Comparison of ENCODE assay signal across 11 mouse cellular contexts in the genomic region with DNA sequence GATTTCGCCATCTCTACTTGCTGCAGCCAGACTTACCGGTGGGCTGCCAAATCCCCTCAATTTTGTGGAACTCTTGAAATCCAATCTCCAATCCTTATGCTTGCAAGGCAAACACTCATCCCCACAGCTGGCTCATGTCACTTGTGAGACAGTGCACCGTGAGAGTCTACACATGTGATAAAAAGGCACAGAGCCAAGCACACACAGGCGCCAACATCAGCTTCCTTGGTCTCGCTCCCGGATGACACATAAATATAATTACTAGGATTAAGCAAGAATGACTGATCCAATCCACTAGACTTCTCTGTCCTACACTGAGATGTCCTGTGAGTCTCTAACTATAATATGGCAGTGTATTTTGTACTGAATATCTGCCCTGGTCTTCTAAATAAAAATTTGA. TPM values are rescaled to one million over a fixed set of nuclear protein-coding genes. Genes with fewer than 3 reads are reported as not detected.
DNase-seq lines count a peak whose midpoint lies in the region; ATAC-seq and TF ChIP-seq lines count a peak whose summit lies in the region.
"Had no signal": no experiment of that assay in that cellular context is flagged by ENCODE, and none has a peak within 500 bp of the region (broad histone marks: within the 10 kb centered on the region; RNA-seq: fewer than 3 reads in every experiment).

No protein-coding gene starts in this region.

- H3K4me2 ChIP-seq in liver, embryonic 12.5 days: no peak overlapping the region
- H3K4me2 ChIP-seq in hindbrain, embryonic 16.5 days (ENCODE audit: low read length): no peak overlapping the region
- H3K4me2 ChIP-seq: embryonic facial prominence, embryonic 13.5 days; neural tube, embryonic 15.5 days had no signal

- 24% methylated on average over 6 of the region's 6 CpGs for WGBS in liver, adult 2 months
- 72% methylated on average over 6 of the region's 6 CpGs for whole genome bisulfite sequencing in liver, embryonic 12.5 days (ENCODE audit: insufficient replicate concordance)
- 70% methylated on average over 6 of the region's 6 CpGs for WGBS in hindbrain, embryonic 16.5 days

- peaks cover 24% of the 10 kb centered on the region; the same call in 1 of the 2 replicates for H3K79me2 ChIP-seq in liver, adult 2 months (ENCODE audit: control insufficient read depth, insufficient read depth, low read length)

- peaks cover 30% of the 10 kb centered on the region for H3K4me1 ChIP-seq in liver, adult 2 months (ENCODE audit: control insufficient read depth, insufficient read depth, low read length)
- H3K4me1 ChIP-seq in liver, embryonic 12.5 days: peaks cover 8% of the 10 kb centered on the region; the same call in 1 of the 2 replicates
- no peaks in the 10 kb centered on the region for H3K4me1 ChIP-seq in hindbrain, embryonic 16.5 days (ENCODE audit: control insufficient read depth, insufficient read depth, low read depth, low read length)
- H3K4me1 ChIP-seq: embryonic facial prominence, embryonic 13.5 days had no signal

- no peak overlapping the region for H3K4me3 ChIP-seq in liver, adult 2 months (ENCODE audit: insufficient read depth, low read depth, low read length)
- H3K4me3 ChIP-seq in liver, embryonic 12.5 days: no peak overlapping the region
- H3K4me3 ChIP-seq in hindbrain, embryonic 16.5 days (ENCODE audit: low read length): no peak overlapping the region
- H3K4me3 ChIP-seq: embryonic facial prominence, embryonic 13.5 days; neural tube, embryonic 15.5 days had no signal

- peak overlapping the region; percentile 45 for H3K27ac ChIP-seq in liver, adult 2 months (replicated peaks; ENCODE audit: insufficient read depth, low read depth, low read length)
- H3K27ac ChIP-seq in liver, embryonic 12.5 days: no peak overlapping the region
- no peak overlapping the region for H3K27ac ChIP-seq in hindbrain, embryonic 16.5 days (ENCODE audit: low read depth, low read length)
- H3K27ac ChIP-seq: embryonic facial prominence, embryonic 13.5 days; neural tube, embryonic 15.5 days had no signal

- ATAC-seq in liver, embryonic 12.5 days: no peak
- ATAC-seq in hindbrain, embryonic 16.5 days: no peak

- H3K27me3 ChIP-seq in liver, adult 2 months (ENCODE audit: control insufficient read depth, insufficient read depth, low read length): no peaks in the 10 kb centered on the region
- peaks cover 4% of the 10 kb centered on the region; the same call in 1 of the 2 replicates for H3K27me3 ChIP-seq in liver, embryonic 12.5 days (replicated peaks)
- no peaks in the 10 kb centered on the region for H3K27me3 ChIP-seq in hindbrain, embryonic 16.5 days (replicated peaks; ENCODE audit: control insufficient read depth, insufficient read depth, low read length)

- DNase-seq in liver, adult 2 months (ENCODE audit: extremely low read depth, low read depth, low spot score): peak; percentile 83
- peak; percentile 87 for DNase-seq in heart, adult 8-10 months (ENCODE audit: low spot score)
- peak; percentile 83 to 86 for DNase-seq in kidney, postnatal 4 days
- DNase-seq in testis, postnatal 14 days (ENCODE audit: low spot score): peak; percentile 56
- DNase-seq in right cerebral cortex, postnatal 25 days: no peak
- DNase-seq in thymus, postnatal 10 days (ENCODE audit: low spot score in 2 of 2): no peak

- H3K9me3 ChIP-seq in liver, embryonic 12.5 days (replicated peaks): no peaks in the 10 kb centered on the region
- H3K9me3 ChIP-seq in hindbrain, embryonic 16.5 days (ENCODE audit: control insufficient read depth, low read length): no peaks in the 10 kb centered on the region
- H3K9me3 ChIP-seq: embryonic facial prominence, embryonic 13.5 days; neural tube, embryonic 15.5 days had no signal

- TF ChIP-seq CTCF in liver, adult 2 months (IDR thresholded peaks at IDR 0.05; ENCODE audit: low read depth, low read length): no peak

- no peak overlapping the region for H3K9ac ChIP-seq in liver, adult 2 months (ENCODE audit: low read depth, low read length)
- H3K9ac ChIP-seq in liver, embryonic 12.5 days: no peak overlapping the region
- no peak overlapping the region for H3K9ac ChIP-seq in hindbrain, embryonic 16.5 days (ENCODE audit: low read depth, low read length)
- H3K9ac ChIP-seq: embryonic facial prominence, embryonic 13.5 days; neural tube, embryonic 15.5 days had no signal

- H3K36me3 ChIP-seq in liver, adult 2 months (ENCODE audit: control insufficient read depth, insufficient read depth, low read length): peaks cover 10% of the 10 kb centered on the region; the same call in 1 of the 2 replicates
- H3K36me3 ChIP-seq in liver, embryonic 12.5 days: no peaks in the 10 kb centered on the region
- no peaks in the 10 kb centered on the region for H3K36me3 ChIP-seq in hindbrain, embryonic 16.5 days (ENCODE audit: control insufficient read depth, insufficient read depth, low read length)
- H3K36me3 ChIP-seq: embryonic facial prominence, embryonic 13.5 days; neural tube, embryonic 15.5 days had no signal

- TF ChIP-seq POLR2A in liver, adult 2 months (IDR thresholded peaks at IDR 0.05; ENCODE audit: extremely low read depth, insufficient read depth, low read length): no peak

RNA-seq across cellular contexts. Expression of gene Fads6, which starts 6.5 kb away (rescaled TPM):
- total RNA-seq in liver, adult 2 months (2014; rRNA removed): 56.1 and 78.8 TPM in 2 replicates
- polyA plus RNA-seq in liver, adult 2 months (2012; rRNA removed): 55.3 and 66.0 TPM in 2 replicates
- polyA plus RNA-seq in liver, embryonic 12.5 days (2016; fragmentation: Nextera tagmentation; extraction: Ambion mirVana): 2.2 and 2.4 TPM in 2 replicates
- total RNA-seq in heart, adult 8-10 months (2022): 1 to 10 TPM; 2.0 to 3.5 (median 2.3) TPM
- 1.4 and 2.0 TPM in 2 replicates for polyA plus RNA-seq in hindbrain, embryonic 16.5 days (2015; fragmentation: Nextera tagmentation; extraction: Ambion mirVana)

RNA-seq across cellular contexts. Expression of gene Fdxr, which starts 14.1 kb away (rescaled TPM):
- total RNA-seq in liver, adult 2 months (2014; rRNA removed): 13.7 and 15.8 TPM in 2 replicates
- 28.3 and 28.4 TPM in 2 replicates for polyA plus RNA-seq in liver, adult 2 months (2012; rRNA removed)
- 17.1 and 17.8 TPM in 2 replicates for polyA plus RNA-seq in liver, embryonic 12.5 days (2016; fragmentation: Nextera tagmentation; extraction: Ambion mirVana)
- 1 to 10 TPM; 9.1 to 10.0 (median 9.6) TPM for total RNA-seq in heart, adult 8-10 months (2022)
- 21.2 and 22.5 TPM in 2 replicates for polyA plus RNA-seq in hindbrain, embryonic 16.5 days (2015; fragmentation: Nextera tagmentation; extraction: Ambion mirVana)

RNA-seq across cellular contexts. Expression of gene Otop2, which starts 16.0 kb away (rescaled TPM):
- total RNA-seq in liver, adult 2 months (2014; rRNA removed): not detected in 2 replicates
- polyA plus RNA-seq in liver, adult 2 months (2012; rRNA removed): not detected in 2 replicates
- polyA plus RNA-seq in liver, embryonic 12.5 days (2016; fragmentation: Nextera tagmentation; extraction: Ambion mirVana): not detected in 2 replicates
- not detected for total RNA-seq in heart, adult 8-10 months (2022)
- 0.06 and 0.18 TPM in 2 replicates for polyA plus RNA-seq in hindbrain, embryonic 16.5 days (2015; fragmentation: Nextera tagmentation; extraction: Ambion mirVana)
- total RNA-seq: MEL had no signal

RNA-seq across cellular contexts. Expression of gene Grin2c, which starts 23.9 kb away (rescaled TPM):
- under 0.01 TPM in 1 of 2 replicates, not detected in the other for total RNA-seq in liver, adult 2 months (2014; rRNA removed)
- 0.05 and 0.07 TPM in 2 replicates for polyA plus RNA-seq in liver, adult 2 months (2012; rRNA removed)
- 0.51 and 0.62 TPM in 2 replicates for polyA plus RNA-seq in liver, embryonic 12.5 days (2016; fragmentation: Nextera tagmentation; extraction: Ambion mirVana)
- under 1 TPM; 0.09 to 0.65 (median 0.23) TPM for total RNA-seq in heart, adult 8-10 months (2022)
- 0.60 and 0.72 TPM in 2 replicates for polyA plus RNA-seq in hindbrain, embryonic 16.5 days (2015; fragmentation: Nextera tagmentation; extraction: Ambion mirVana)
- total RNA-seq: MEL had no signal
- polyA plus RNA-seq: embryonic facial prominence, embryonic 13.5 days had no signal

RNA-seq across cellular contexts. Expression of gene Ush1g, which starts 30.9 kb away (rescaled TPM):
- total RNA-seq in liver, adult 2 months (2014; rRNA removed): 0.20 and 0.28 TPM in 2 replicates
- polyA plus RNA-seq in liver, adult 2 months (2012; rRNA removed): 0.26 and 0.50 TPM in 2 replicates
- polyA plus RNA-seq in liver, embryonic 12.5 days (2016; fragmentation: Nextera tagmentation; extraction: Ambion mirVana): 0.25 and 0.32 TPM in 2 replicates
- under 1 TPM; 0.09 to 0.28 (median 0.25) TPM for total RNA-seq in heart, adult 8-10 months (2022)
- polyA plus RNA-seq in hindbrain, embryonic 16.5 days (2015; fragmentation: Nextera tagmentation; extraction: Ambion mirVana): 0.16 and 0.25 TPM in 2 replicates
- total RNA-seq: MEL had no signal
- polyA plus RNA-seq: embryonic facial prominence, embryonic 13.5 days had no signal

Comparison
In these comparisons a context has a peak if more than half of its experiments do, and no peak if none do; other contexts are left out.
1. RNA of gene Fads6, which starts 6.5 kb away (polyA plus RNA-seq): 55.3 to 66.0 TPM in liver, adult 2 months; 2.2 to 2.4 TPM in liver, embryonic 12.5 days and 1.4 to 2.0 TPM in hindbrain, embryonic 16.5 days; every median in the first group is over 10 times any median in the second.
2. DNase-seq: peak in liver, adult 2 months (single experiment), heart, adult 8-10 months (single experiment), kidney, postnatal 4 days (2 of 2) and testis, postnatal 14 days (single experiment); none in right cerebral cortex, postnatal 25 days (single experiment) and thymus, postnatal 10 days (0 of 2).